Mouse (Mus musculus) mouse embryonic stem cell (cell line): ENCODE results near the gene Cryzl1.

Experiments
- in situ Hi-C, 2 experiments: fragments of 300-500 bp; cut with MboI; formaldehyde crosslinking; loops; 1 replicate in 1 of 2; 3 replicates in 1 of 2; pipeline ENCODE4 v1.14.3; 2019 to 2020; ENCODE audit warnings: low sequenced_read_pairs in 2 of 2, low pct_unique_long_range_greater_than_20kb in 1 of 2, mixed read lengths in 1 of 2; ENCODE audit not compliant: unreplicated experiment in 1 of 2

Gene Cryzl1

DNA sequence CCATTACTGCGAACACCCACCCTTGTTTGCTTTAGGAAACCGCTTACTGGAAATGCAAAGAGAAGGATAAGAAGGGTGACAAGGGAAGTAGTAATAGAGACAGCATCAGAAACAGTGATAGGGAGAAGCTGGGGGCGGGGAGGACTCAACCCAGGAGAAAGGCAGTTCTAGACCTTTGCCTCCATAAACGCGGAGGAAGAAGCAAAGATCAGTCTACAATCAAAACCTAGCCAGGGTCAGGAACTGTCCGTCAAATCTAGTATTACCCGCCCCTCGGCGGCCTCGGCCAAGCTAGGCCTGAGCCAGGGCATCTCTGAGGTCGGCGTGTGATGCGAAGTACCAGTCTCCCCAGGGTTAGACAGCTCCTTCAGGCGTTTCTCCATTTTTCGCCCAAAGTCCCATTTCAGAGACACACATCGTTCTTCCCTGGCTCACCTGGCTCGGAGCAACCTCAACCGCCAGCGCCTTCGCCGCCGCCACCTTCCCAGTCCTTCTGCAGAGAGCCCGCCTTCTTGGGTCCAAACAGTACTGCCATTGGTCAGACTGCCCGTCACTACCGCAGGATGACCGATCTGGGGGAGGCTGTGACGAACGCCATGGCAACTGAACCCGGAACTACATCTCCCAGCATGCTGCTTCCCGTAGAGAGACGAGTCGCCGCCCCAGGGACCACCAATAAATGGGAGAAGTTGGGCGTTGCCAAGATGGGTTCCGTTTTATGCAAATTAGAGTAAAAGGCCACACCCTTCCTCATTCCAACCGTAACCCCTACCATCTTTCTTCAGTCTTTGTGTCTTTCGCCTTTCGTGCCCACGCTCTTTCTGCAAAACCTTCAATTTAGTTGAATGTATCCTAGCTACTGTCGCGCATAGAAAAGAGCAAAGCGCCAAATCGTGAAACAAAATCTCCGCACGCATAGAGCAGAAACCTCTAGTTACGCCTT lies at the start of gene Cryzl1:
Gene Cryzl1 (minus strand): TSS at position 853 of the 943 bp plus-strand sequence.
- in situ Hi-C loops: no loop called here

DNA sequence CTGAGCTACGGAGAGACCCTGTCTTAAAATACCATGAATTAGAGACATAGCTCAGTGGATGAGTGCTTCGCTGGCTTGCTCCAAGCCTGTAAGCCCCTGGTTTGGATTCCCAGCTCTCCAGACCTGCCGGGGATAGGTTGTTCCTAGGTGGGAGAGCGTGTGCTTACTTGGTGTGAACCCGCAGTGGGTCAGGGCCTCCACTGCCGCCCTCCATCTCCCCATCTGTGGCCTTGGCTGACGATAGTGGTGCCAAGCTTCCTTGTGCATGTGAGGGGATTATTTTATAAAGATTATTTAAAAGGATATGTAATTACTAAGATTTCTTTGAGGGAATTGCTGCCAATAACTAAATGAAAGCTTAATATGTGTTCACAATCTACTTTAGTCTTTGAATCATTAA lies 43.8 kb upstream of the Cryzl1 start:
- in situ Hi-C loops: no loop called here

DNA sequence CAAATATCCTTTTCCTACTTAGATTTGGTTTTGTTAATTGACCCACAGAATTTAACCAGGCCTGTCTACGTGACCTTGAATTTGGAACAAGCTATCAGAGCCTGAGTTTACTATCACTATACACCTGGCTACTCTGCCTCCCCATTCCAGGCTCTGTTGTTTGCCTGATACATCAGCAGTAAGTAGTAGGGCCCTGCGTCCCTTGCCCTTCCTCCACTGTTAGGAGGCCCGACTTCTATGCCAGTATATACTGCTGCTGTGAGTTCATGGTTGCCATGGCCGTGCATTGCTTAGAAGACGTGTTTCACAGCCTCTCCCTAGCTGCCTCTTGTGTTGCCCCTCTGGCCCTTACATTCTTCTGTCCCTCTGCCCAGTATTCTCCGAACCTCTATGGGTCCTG lies 42.6 kb upstream of the Cryzl1 start:
- in situ Hi-C loops: no loop called here

DNA sequence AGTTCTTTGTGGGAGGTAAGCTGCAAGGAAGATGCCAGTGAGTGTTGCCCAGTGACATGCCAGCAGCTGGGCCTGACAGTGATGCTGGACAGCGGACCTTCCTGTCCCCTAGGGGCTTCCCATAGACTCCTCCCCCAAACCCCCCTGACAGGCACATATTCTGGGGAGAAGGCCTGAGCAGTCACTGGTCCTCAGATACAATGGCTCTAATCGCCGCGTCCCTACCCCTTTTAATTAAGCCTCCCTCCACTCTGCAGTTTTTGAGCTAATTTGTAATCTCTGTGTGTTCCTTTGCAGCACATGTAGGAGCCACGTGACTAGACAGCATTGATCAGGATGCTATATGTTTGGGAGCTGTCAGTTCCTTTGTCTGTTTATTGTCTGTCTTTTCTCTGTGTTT lies 41.9 kb upstream of the Cryzl1 start:
- in situ Hi-C loops: no loop called here

DNA sequence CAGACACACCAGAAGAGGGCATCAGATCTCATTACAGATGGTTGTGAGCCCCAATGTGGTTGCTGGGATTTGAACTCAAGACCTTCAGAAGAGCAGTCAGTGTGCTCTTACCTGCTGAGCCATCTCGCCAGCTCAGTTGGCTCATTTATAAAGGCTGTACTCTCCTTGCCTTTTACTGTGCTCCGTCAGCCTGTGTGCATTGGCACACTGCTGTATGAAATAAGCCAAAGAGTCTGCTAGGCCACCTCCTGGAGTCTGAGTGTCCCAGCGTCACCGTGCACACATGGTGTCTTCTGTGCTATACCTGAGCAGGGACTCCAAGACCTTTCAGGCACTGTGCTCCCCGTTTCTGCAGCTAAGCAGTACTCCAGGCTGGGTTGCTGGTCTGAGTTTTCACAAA lies 41.1 kb upstream of the Cryzl1 start:
- in situ Hi-C loops: no loop called here

DNA sequence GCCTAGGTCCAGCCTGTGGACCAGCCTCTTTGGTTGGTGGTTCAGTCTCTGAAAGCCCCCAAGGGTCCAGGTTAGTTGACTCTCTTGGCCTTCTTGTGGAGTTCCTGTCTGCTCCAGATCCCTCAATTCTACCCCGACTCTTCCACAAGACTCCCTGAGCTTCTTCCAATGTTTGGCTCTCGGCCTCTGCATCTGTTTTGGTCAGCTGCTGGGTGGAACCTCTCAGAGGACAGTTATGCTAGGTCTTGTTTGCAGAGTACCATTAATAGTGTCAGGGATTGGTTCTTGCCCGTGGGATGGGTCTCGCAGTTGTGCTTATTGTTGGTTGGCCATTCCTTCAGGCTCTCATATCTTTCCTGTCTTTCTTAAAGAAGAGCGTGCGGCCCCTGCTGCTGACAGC lies 39.8 kb upstream of the Cryzl1 start:
- in situ Hi-C loops: no loop called here

DNA sequence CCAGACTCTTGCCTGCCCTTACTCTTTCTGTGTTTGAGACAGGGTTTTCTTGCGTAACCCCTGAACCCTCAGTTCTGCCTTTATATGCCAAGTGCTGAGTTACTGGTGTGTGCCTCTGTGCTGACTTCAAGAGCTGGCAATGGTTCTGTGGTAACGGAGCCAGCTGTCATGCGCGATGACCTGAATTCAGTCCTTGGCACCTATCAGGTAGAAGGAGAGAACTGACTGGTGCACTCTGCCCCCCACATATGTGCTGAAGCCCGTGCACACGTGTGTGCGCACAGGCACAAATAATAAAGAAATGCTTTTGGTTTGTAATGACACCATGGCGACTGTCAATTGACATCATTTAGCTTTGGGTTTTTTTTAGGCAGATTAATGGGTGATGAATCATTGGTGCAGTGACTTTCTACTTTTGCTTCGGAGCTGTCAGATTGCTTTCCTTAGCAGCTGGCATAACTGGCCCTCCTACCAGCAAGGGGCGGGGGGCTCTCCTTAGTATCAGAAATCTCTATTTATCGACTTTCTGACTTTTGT lies 38.5 kb upstream of the Cryzl1 start:
- in situ Hi-C loops: no loop called here

DNA sequence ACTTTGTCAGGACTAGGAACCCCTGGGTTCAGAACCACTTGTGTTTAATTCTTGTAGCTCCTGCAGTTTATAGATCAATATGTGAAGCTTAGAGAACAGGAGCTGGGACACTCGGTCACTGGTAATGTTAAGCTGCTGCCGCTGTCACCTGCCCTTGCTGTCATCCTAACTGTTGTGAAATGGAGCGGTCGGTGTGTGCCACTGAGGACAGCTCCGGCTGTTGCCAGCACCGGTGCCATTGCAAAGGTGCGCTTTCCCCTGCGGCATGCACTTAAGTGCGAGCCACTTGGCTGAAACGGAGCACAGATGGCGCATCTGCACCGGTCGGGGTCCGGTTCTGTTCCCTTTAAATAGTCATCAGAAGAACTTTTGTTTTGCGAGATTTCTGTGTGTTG lies 37.0 kb upstream of the Cryzl1 start:
- in situ Hi-C loops: no loop called here

DNA sequence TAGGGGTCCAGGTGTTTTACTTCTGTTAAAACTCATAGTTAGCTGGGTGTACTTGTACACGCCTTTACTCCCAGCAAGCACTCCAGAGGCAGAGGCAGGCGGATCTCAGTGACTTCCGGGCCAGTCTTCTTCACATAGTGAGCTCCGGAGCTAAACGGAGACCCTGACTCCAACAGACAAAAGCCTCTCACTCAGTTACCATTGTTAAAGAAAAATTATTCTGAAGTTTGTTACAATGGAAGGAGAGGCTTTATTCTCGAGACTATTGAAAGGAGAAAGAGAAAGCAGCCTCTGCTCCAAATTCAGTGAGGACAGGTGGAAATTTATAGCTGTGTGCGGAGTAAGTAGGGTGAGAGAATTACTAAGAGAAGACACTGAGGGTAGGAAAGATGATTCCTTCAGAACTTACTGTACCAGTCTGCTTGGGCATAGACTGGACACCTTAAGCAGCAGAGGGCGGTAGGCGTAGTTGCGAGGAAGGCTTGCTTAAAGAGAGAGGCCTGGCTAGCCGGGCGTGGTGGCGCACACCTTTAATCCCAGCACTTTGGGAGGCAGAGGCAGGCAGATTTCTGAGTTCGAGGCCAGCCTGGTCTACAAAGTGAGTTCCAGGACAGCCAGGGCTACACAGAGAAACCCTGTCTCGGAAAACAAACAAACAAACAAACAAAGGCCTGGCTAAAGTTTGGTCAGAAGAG lies 36.5 kb upstream of the Cryzl1 start:
- in situ Hi-C loops: no loop called here

DNA sequence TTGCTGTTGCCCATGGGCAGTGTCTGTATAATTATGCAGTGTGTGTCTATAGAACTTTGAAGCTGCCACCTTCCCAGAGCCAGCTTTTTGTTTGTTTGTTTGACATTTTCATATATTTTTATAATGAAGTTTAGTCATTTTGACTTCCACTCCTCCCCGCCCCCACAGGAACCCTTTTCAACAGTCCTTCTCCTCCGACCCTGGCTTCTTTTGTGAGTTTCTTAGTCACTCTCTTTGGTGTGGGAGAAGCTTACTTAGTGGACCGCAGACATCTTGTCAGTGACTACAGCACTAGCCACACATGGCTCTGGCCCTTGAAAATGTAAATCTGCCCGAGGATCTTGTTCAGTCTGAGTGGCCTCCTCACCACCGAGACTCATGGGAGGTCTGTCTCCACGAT lies 35.6 kb upstream of the Cryzl1 start:
- in situ Hi-C loops: no loop called here

DNA sequence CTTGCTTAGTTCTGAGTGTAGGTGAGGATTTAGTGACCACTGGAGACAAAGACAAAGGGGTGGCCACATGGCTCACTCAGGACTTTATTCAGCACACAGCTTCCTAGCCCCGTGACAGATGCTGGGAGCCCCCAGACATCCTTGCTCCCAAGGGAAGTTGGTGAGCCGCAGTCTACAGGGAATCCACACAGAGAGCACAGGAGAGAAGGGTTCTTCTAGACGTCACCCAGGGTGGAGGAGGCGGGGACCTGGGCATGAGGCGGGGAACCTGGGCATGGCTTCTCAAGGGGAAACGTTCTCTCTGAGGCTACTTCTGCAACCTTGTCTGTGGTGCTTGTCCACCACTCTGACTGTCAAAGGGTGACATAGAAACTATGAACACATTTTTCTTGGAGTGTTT lies 35.2 kb upstream of the Cryzl1 start:
- in situ Hi-C loops: no loop called here

DNA sequence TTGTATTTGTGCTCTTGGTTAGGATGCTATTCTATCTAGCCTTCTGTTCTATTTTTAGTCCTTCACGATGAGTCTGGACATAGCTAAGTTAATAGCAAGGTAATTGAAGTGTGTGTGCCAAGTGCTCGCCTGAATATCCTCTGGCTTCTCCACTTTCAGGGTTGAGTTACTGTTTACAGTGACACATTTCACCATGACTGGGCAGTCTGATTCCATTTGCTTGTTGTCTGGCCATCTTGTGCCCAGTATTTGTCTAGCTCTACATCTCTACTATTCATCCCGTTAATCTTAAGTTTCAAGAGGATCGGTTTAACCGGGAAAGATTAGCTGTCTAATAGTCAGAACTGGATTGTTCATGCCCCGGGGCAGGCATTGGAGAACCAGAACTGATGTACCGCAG lies 33.7 kb upstream of the Cryzl1 start:
- in situ Hi-C loops: no loop called here

DNA sequence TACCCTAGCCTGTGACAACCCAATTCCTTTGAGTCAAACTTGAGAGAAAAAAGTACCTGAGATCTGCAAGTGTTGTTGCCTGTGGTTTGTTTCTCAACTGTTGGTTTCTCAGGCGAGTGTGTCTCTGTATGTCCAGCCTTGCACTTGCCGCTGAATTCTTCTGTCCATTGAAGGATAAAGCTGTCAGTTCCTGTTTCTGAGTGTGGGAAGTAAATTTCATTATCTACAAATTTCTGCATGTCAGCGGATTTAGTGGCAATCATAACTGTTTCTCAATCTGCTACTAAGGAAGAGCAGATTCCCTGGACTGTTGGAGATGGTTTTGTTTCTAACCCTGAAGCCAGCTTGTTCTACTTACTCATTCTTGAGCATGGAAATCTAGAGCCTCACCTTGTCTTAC lies 33.0 kb upstream of the Cryzl1 start:
- in situ Hi-C loops: no loop called here

DNA sequence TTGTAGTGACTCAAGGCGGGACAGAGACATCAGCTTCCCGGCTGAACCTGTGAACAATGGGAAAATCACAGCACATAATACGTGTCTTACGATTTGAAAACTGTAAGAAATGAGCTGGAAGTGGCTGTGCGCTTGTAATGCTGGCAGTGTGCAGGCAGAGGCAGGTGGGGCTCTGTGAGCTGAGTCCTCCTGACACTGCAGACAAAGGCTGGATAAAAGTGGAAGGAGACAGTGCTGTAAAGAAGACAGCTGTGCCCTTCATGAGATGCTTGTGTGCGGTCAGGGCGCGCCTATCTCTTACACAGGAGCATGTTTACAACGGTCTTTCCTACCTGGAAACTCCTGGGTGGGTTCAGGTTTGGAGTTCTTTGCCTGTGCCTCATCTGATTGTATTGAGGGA lies 32.4 kb upstream of the Cryzl1 start:
- in situ Hi-C loops: no loop called here

DNA sequence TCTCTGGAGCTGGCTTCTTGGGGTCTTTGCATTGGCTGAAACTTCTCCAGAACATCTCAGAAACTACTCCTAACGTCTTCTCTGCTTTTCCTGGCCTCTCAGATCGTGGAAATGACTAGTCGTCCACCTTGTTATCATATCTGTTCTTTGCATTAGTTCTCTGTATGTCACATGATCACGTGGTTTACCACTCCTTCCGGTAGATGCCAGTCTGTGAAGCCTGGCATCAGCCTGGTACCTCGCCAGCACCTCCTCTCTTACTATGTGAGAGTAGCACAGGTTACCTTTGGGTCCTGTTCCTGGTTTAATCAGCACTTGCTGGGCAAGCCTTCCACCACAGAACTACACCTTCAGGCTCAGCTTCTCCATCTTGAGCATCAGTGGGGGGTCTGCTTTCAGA lies 26.2 kb upstream of the Cryzl1 start:
- in situ Hi-C loops: no loop called here

DNA sequence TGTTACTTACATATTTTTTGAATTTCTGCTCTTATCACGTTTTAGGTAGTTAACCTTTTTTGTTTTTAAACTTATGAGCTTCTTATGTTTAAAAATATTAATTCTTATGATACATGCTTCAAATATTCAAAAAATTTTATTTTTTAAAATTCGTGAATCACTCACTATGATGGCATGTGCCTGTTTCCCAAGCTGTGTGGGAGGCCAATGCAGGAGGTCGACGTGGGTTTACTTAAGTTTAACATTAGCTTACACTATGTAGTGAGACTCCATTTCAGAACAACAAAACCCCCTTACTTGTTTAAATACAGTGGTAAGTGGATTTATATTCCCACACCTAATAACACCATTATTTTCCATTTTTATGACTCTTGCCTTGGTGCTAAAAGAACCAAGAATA lies 24.8 kb upstream of the Cryzl1 start:
- in situ Hi-C loops: no loop called here

DNA sequence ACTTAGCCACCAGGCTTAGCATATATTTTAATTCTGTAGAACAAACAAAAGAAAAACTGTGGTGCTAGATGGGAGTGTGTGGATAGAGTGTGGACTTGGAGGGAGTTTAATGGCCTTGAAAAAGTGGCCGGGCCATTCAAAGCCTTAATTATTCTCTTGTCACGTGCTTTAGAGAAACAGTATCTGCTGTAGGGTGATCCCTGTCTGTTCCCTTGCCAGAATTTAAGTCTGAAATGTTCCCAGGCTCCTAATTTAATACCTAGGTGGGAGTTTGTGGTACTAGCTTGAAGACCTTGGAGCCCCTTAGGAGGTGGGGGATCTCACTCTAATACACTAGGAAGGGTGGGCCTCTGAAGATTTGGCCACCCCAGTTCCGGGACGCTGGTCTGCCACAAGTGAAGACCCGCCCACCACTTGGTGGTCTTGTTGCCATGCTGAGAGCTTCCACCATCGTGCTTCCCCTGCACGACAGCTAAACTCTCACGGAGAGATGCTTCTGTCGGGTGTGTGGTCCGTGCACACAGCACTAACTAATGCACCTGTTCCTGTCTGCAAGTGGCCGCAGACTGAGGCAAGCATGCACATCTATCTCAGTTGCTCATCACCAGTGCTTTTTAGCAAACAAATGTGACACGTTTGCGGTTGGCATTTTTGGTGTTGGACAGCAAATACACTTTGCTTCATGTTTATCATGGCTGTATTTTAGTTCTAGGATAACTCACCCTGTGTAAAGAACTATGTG lies 23.0 kb upstream of the Cryzl1 start:
- in situ Hi-C loops: no loop called here

DNA sequence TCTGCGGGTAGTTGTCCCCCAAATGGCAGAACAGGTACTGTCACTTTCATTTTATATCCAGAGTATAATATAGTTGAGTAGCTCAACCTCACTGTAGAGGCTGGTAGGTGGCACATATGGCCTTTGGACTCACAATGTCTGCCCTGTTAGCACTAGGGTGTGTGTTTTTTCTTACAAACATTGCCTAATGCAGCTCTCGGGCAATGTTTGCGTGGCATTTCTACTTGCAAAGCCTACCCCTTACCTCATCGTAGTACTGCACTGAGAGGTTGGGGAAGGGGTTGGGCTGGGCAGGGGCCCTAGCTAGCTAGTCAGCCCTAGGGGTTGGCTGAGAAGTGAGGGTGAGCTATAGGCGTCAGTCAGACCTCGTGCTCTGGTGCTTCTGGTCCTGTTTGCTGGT lies 18.8 kb upstream of the Cryzl1 start:
- in situ Hi-C loops: no loop called here
